Comparison of ENCODE assay signal across 8 mouse cellular contexts in genomic region chr7:28311151-28311925, GRCm38 (mm10). TPM values are rescaled to one million over a fixed set of nuclear protein-coding genes. Genes with fewer than 3 reads are reported as not detected.
A peak's percentile ranks its signal among the peaks of the same experiment; 100 is the strongest.
DNase-seq lines count a peak whose midpoint lies in the region; ATAC-seq and TF ChIP-seq lines count a peak whose summit lies in the region.

No protein-coding gene starts in this region.

- H3K4me1 ChIP-seq in kidney, embryonic 14.5 days (ENCODE audit: control insufficient read depth, insufficient read depth, low read length) = peaks cover 6% of the 10 kb centered on the region
- peaks cover 56% of the 10 kb centered on the region for H3K4me1 ChIP-seq in G1E (ENCODE audit: insufficient read depth, low read depth, low read length)
- H3K4me1 ChIP-seq in forebrain, embryonic 13.5 days = peaks cover 30% of the 10 kb centered on the region
- H3K4me1 ChIP-seq in neural tube, embryonic 13.5 days (replicated peaks) = peaks cover 30% of the 10 kb centered on the region

- peak overlapping the region; percentile 88 for H3K4me3 ChIP-seq in kidney, embryonic 14.5 days (ENCODE audit: low read length)
- peak overlapping the region; percentile 95 for H3K4me3 ChIP-seq in G1E (ENCODE audit: low read depth, low read length)
- peak overlapping the region; percentile 96 for H3K4me3 ChIP-seq in forebrain, embryonic 13.5 days
- peak overlapping the region; percentile 92 for H3K4me3 ChIP-seq in neural tube, embryonic 13.5 days

- DNase-seq in kidney, postnatal 10 days = no peak
- DNase-seq in G1E (ENCODE audit: low spot score) (peak; percentile 38), liver (peak; percentile 40)
- DNase-seq in right cerebral cortex, adult 2 months (ENCODE audit: low spot score in 2 of 2) = no peak
- DNase-seq in embryo, embryonic 10 days (ENCODE audit: low spot score) = no peak

- peaks cover 63% of the 10 kb centered on the region for H3K36me3 ChIP-seq in kidney, embryonic 14.5 days (ENCODE audit: control insufficient read depth, insufficient read depth, low read length)
- H3K36me3 ChIP-seq in G1E (replicated peaks) = peaks cover 72% of the 10 kb centered on the region
- H3K36me3 ChIP-seq in forebrain, embryonic 13.5 days (ENCODE audit: poor library complexity, severe bottlenecking) = peaks cover 65% of the 10 kb centered on the region
- H3K36me3 ChIP-seq in neural tube, embryonic 13.5 days = peaks cover 65% of the 10 kb centered on the region

- peak; percentile 41 for ATAC-seq in kidney, embryonic 14.5 days (ENCODE audit: low FRiP score, low TSS enrichment)
- no peak for ATAC-seq in G1E (ENCODE audit: extremely low read depth, insufficient number of reproducible peaks, low FRiP score, poor library complexity, severe bottlenecking)
- peak; percentile 71 for ATAC-seq in forebrain, embryonic 13.5 days
- peak; percentile 66 for ATAC-seq in neural tube, embryonic 13.5 days (ENCODE audit: low read depth)

- WGBS in kidney, embryonic 14.5 days = 6% methylated on average over 35 of the region's 35 CpGs
- WGBS in forebrain, embryonic 13.5 days = 7% methylated on average over 32 of the region's 35 CpGs
- WGBS in neural tube, embryonic 13.5 days = 5% methylated on average over 35 of the region's 35 CpGs

- H3K9ac ChIP-seq in kidney, embryonic 14.5 days (ENCODE audit: low read depth, low read length) = peak overlapping the region; percentile 90
- peak overlapping the region; percentile 93 for H3K9ac ChIP-seq in forebrain, embryonic 13.5 days
- H3K9ac ChIP-seq in neural tube, embryonic 13.5 days = peak overlapping the region; percentile 87

- H3K27me3 ChIP-seq in kidney, embryonic 14.5 days (ENCODE audit: control insufficient read depth, insufficient read depth, low read length) = no peaks in the 10 kb centered on the region
- H3K27me3 ChIP-seq in G1E (ENCODE audit: insufficient read depth, low read length) = no peaks in the 10 kb centered on the region
- no peaks in the 10 kb centered on the region for H3K27me3 ChIP-seq in forebrain, embryonic 13.5 days
- H3K27me3 ChIP-seq in neural tube, embryonic 13.5 days = no peaks in the 10 kb centered on the region

- peak overlapping the region; percentile 85 for H3K4me2 ChIP-seq in kidney, embryonic 14.5 days (replicated peaks; ENCODE audit: low read depth, low read length)
- peak overlapping the region; percentile 92 for H3K4me2 ChIP-seq in forebrain, embryonic 13.5 days
- H3K4me2 ChIP-seq in neural tube, embryonic 13.5 days = peak overlapping the region; percentile 94

- H3K27ac ChIP-seq in kidney, embryonic 14.5 days (ENCODE audit: low read depth, low read length) = no peak overlapping the region
- H3K27ac ChIP-seq in forebrain, embryonic 13.5 days = peak overlapping the region; percentile 66; the same call in 1 of the 2 replicates
- H3K27ac ChIP-seq in neural tube, embryonic 13.5 days (replicated peaks) = peak overlapping the region; percentile 73

- no peaks in the 10 kb centered on the region for H3K9me3 ChIP-seq in kidney, embryonic 14.5 days (ENCODE audit: control insufficient read depth, low read length)
- H3K9me3 ChIP-seq in G1E (replicated peaks) = no peaks in the 10 kb centered on the region
- no peaks in the 10 kb centered on the region for H3K9me3 ChIP-seq in forebrain, embryonic 13.5 days (replicated peaks)
- H3K9me3 ChIP-seq in neural tube, embryonic 13.5 days = no peaks in the 10 kb centered on the region

- TF ChIP-seq CTCF in G1E (IDR thresholded peaks at IDR 0.05; ENCODE audit: low read depth, low read length) = no peak

RNA-seq across cellular contexts. Expression of gene Timm50, which starts 0.5 kb away (rescaled TPM):
- polyA plus RNA-seq in kidney, embryonic 14.5 days (2014; fragmentation: Nextera tagmentation; extraction: Ambion mirVana) = 165 and 191 TPM in 2 replicates
- total RNA-seq in G1E (2014; fragmentation: Nextera tagmentation) = 107 and 113 TPM in 2 replicates
- total RNA-seq in G1E (2017) = 58.3 and 73.9 TPM in 2 replicates
- polyA plus RNA-seq in G1E (2012) = 184 and 298 TPM in 2 replicates
- 168 and 179 TPM in 2 replicates for polyA plus RNA-seq in forebrain, embryonic 13.5 days (2015; fragmentation: Nextera tagmentation; extraction: Ambion mirVana)
- 125 and 131 TPM in 2 replicates for polyA plus RNA-seq in neural tube, embryonic 13.5 days (2015; fragmentation: Nextera tagmentation; extraction: Ambion mirVana)

RNA-seq across cellular contexts. Expression of gene Dll3, which starts 9.3 kb away (rescaled TPM):
- polyA plus RNA-seq in kidney, embryonic 14.5 days (2014; fragmentation: Nextera tagmentation; extraction: Ambion mirVana) = 0.51 and 0.93 TPM in 2 replicates
- total RNA-seq in G1E (2014; fragmentation: Nextera tagmentation) = 1.2 TPM in 1 of 2 replicates, not detected in the other
- total RNA-seq in G1E (2017) = 0.49 TPM in 1 of 2 replicates, not detected in the other
- 0.23 and 0.25 TPM in 2 replicates for polyA plus RNA-seq in G1E (2012)
- polyA plus RNA-seq in forebrain, embryonic 13.5 days (2015; fragmentation: Nextera tagmentation; extraction: Ambion mirVana) = 20.3 and 22.2 TPM in 2 replicates
- 31.1 and 31.6 TPM in 2 replicates for polyA plus RNA-seq in neural tube, embryonic 13.5 days (2015; fragmentation: Nextera tagmentation; extraction: Ambion mirVana)

RNA-seq across cellular contexts. Expression of gene Selenov, which starts 20.4 kb away (rescaled TPM):
- polyA plus RNA-seq in kidney, embryonic 14.5 days (2014; fragmentation: Nextera tagmentation; extraction: Ambion mirVana) = 0.26 TPM in 1 of 2 replicates, not detected in the other
- total RNA-seq in G1E (2014; fragmentation: Nextera tagmentation) (not detected in 2 replicates), G1E (2017) (0.12 TPM in 1 of 2 replicates, not detected in the other)
- polyA plus RNA-seq in G1E (2012) = not detected in 2 replicates
- 0.33 and 0.39 TPM in 2 replicates for polyA plus RNA-seq in forebrain, embryonic 13.5 days (2015; fragmentation: Nextera tagmentation; extraction: Ambion mirVana)
- 0.50 and 0.69 TPM in 2 replicates for polyA plus RNA-seq in neural tube, embryonic 13.5 days (2015; fragmentation: Nextera tagmentation; extraction: Ambion mirVana)

RNA-seq across cellular contexts. Expression of gene Supt5, which starts 27.2 kb away (rescaled TPM):
- 46.6 and 84.5 TPM in 2 replicates for polyA plus RNA-seq in kidney, embryonic 14.5 days (2014; fragmentation: Nextera tagmentation; extraction: Ambion mirVana)
- total RNA-seq in G1E (2014; fragmentation: Nextera tagmentation) (80.5 and 97.7 TPM in 2 replicates), G1E (2017) (54.7 and 65.6 TPM in 2 replicates)
- polyA plus RNA-seq in G1E (2012) = 123 and 148 TPM in 2 replicates
- 93.4 and 102 TPM in 2 replicates for polyA plus RNA-seq in forebrain, embryonic 13.5 days (2015; fragmentation: Nextera tagmentation; extraction: Ambion mirVana)
- polyA plus RNA-seq in neural tube, embryonic 13.5 days (2015; fragmentation: Nextera tagmentation; extraction: Ambion mirVana) = 92.1 and 94.1 TPM in 2 replicates

RNA-seq across cellular contexts. Expression of gene Eid2b, which starts 33.8 kb away (rescaled TPM):
- 10.0 and 12.1 TPM in 2 replicates for polyA plus RNA-seq in kidney, embryonic 14.5 days (2014; fragmentation: Nextera tagmentation; extraction: Ambion mirVana)
- total RNA-seq in G1E (2014; fragmentation: Nextera tagmentation) (7.3 and 8.9 TPM in 2 replicates), G1E (2017) (5.4 and 6.3 TPM in 2 replicates)
- 17.6 and 20.9 TPM in 2 replicates for polyA plus RNA-seq in G1E (2012)
- 30.3 and 31.4 TPM in 2 replicates for polyA plus RNA-seq in forebrain, embryonic 13.5 days (2015; fragmentation: Nextera tagmentation; extraction: Ambion mirVana)
- 37.2 and 38.2 TPM in 2 replicates for polyA plus RNA-seq in neural tube, embryonic 13.5 days (2015; fragmentation: Nextera tagmentation; extraction: Ambion mirVana)

Comparison
In these comparisons a context has a peak if more than half of its experiments do, and no peak if none do; other contexts are left out.
1. DNase-seq: peak in G1E (single experiment) and liver (single experiment); none in kidney, postnatal 10 days (single experiment), right cerebral cortex, adult 2 months (0 of 2) and embryo, embryonic 10 days (single experiment).
2. RNA of gene Dll3, which starts 9.3 kb away (polyA plus RNA-seq): 31.1 to 31.6 TPM in neural tube, embryonic 13.5 days and 20.3 to 22.2 TPM in forebrain, embryonic 13.5 days; 0.51 to 0.93 TPM in kidney, embryonic 14.5 days and 0.23 to 0.25 TPM in G1E; every median in the first group is over 10 times any median in the second.
3. Peak in every context shown above with its lines, with median percentiles within 50 percentile points of each other: H3K4me2 ChIP-seq, H3K4me3 ChIP-seq and H3K9ac ChIP-seq.